Mouse (Mus musculus) forebrain, postnatal 0 days (tissue): ENCODE data around the gene Fxn. TPM values are rescaled to one million over a fixed set of nuclear protein-coding genes. Genes with fewer than 3 reads are reported as not detected.

Experiments
- ATAC-seq: fragments of 200-750 bp; cut with Nextera tagmentation; 2 replicates; pipeline ENCODE4 v1.8.0; 2017; ENCODE audit warnings: mild to moderate bottlenecking, moderate library complexity
- DNase-seq: peaks from one replicate; pipeline ENCODE4 v3.0.0-alpha.2; 2015
- H3K27ac ChIP-seq: fragments of 300-500 bp; sonication (generic); 2 replicates; pipeline ENCODE4 v1.5.1; 2014; ENCODE audit warnings: low read depth, mild to moderate bottlenecking, antibody characterized with exemption, low read length, moderate library complexity, mixed read lengths
- H3K27me3 ChIP-seq: fragments of 300-500 bp; sonication (generic); 2 replicates; pipeline ENCODE4 v1.6.1; 2014; ENCODE audit warnings: mild to moderate bottlenecking, low read length, mixed read lengths; ENCODE audit not compliant: insufficient read depth
- H3K36me3 ChIP-seq: fragments of 300-500 bp; sonication (generic); 2 replicates; pipeline ENCODE4 v1.6.1; 2014; ENCODE audit warnings: mild to moderate bottlenecking, moderate library complexity; ENCODE audit not compliant: insufficient read depth
- H3K4me1 ChIP-seq: fragments of 300-500 bp; sonication (generic); 2 replicates; pipeline ENCODE4 v1.6.1; 2014; ENCODE audit warnings: antibody characterized with exemption; ENCODE audit not compliant: insufficient read depth
- H3K4me2 ChIP-seq: fragments of 300-500 bp; sonication (generic); 2 replicates; pipeline ENCODE4 v1.6.1; 2014; ENCODE audit warnings: low read depth, mild to moderate bottlenecking, moderate library complexity
- H3K4me3 ChIP-seq: fragments of 300-500 bp; sonication (generic); 2 replicates; pipeline ENCODE4 v1.5.1; 2014; ENCODE audit warnings: low read depth, low read length, mixed read lengths
- H3K9ac ChIP-seq: fragments of 300-500 bp; sonication (generic); 2 replicates; pipeline ENCODE4 v1.6.1; 2014; ENCODE audit warnings: mild to moderate bottlenecking
- H3K9me3 ChIP-seq: fragments of 300-500 bp; sonication (generic); 2 replicates; pipeline ENCODE4 v1.6.1; 2016; ENCODE audit warnings: low read length
- CTCF ChIP-seq: sonication (generic); IDR thresholded peaks from 2 replicates; pipeline ENCODE4 v1.5.1; 2016; ENCODE audit warnings: antibody characterized with exemption, control low read depth, low read depth
- WGBS: fragments of 180-500 bp; shearing (Covaris S2); extraction: QIAGEN DNeasy Blood & Tissue Kit; methylation state at CpG from one replicate; pipeline ENCODE4 v1.1.7; 2014; 5-methylcytosine and 5-hydroxymethylcytosine counted together
- polyA plus RNA-seq: library from polyadenylated mRNA; unstranded; fragments of >200 nt; fragmentation: Nextera tagmentation; extraction: Ambion mirVana; gene quantifications from 2 replicates; pipeline ENCODE4 v1.2.1, GENCODE M21; 2015
- total RNA-seq: library from RNA; depleted of rRNA; stranded (reverse); fragments of >200 nt; gene quantifications from 2 replicates; pipeline ENCODE4 v1.2.3, GENCODE M21; 2014

Gene Fxn
- total and polyA plus RNA-seq, 2 experiments from 2014 or later, result 26.0 to 33.4 TPM

DNA sequence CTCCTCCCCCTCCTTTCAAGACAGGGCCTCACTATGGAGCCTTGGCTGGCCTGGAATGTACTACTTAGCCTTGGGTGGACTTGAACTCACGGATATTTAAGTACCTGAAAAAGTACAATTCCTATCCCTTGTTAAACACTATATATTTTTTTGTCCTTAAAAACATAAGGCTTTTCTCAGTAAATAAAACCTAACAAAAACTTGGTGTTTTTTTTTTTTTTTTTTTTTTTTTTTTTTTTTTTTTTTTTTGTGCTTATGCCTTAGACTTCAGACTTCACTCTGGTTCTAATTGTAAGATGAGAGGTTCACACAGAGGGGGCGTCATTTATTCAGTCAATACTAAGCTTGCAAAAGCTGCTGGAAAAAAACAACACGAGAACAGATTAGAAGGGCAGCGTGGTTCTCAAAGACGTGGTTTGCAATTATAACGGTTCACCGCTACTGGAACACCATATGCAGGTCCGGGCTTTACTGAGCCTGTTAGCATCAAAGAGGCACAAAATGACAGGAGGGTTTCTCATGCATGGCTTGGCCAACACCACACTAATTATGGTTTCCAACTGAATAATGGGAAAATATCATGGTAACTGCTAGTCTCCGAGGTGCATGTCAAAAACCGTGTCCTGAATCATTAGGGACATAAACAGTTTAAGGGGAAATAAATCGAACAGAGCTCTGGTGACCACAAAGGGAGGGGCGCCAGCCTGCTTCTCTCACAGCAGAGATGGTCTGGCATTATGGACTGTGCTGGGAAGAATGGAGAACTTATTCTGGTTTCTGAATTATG, 32.3 kb upstream of the Fxn start:
- 21% methylated on average over 12 of the region's 12 CpGs for WGBS
- Histone ChIP-seq H3K4me2 (no peak overlapping the region), H3K4me1 (peaks cover 21% of the 10 kb centered on the region), H3K27me3 (0 out of 2 replicates have a peak, but pooled peaks cover 3% of the 10 kb centered on the region), H3K9me3 (no peaks in the 10 kb centered on the region), H3K9ac (no peak overlapping the region), H3K4me3 (no peak overlapping the region), H3K27ac (no peak overlapping the region), H3K36me3 (no peaks in the 10 kb centered on the region)
- peak; percentile 51 for DNase-seq
- no peak for ATAC-seq
- no peak for TF ChIP-seq CTCF

DNA sequence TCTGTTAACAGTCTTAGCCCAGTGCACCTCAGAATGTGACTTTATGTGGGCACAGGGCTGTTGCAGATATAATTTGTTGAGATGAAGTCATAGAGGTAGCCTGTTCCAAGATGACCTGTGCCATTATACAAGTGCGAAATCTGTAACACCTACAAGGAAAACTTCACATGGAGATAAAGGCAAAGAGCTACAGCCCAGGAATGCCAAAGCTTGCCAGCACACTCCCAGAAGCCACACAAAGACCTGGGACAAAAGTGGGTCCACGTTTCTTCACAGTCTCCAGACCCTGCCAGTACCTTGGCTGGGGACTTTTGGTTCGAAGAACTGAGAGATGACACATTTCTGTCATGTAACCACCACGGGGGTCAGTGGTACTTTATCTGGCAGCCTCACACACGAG, 31.6 kb upstream of the Fxn start:
- 71% methylated on average over 5 of the region's 5 CpGs for WGBS
- ATAC-seq (no peak), DNase-seq (no peak)
- TF ChIP-seq CTCF, result no peak
- Histone ChIP-seq H3K27me3 (0 out of 2 replicates have a peak, but pooled peaks cover 3% of the 10 kb centered on the region), H3K9me3 (no peaks in the 10 kb centered on the region), H3K9ac (no peak overlapping the region), H3K4me3 (no peak overlapping the region), H3K36me3 (no peaks in the 10 kb centered on the region), H3K4me1 (peaks cover 16% of the 10 kb centered on the region), H3K27ac (no peak overlapping the region), H3K4me2 (no peak overlapping the region)

DNA sequence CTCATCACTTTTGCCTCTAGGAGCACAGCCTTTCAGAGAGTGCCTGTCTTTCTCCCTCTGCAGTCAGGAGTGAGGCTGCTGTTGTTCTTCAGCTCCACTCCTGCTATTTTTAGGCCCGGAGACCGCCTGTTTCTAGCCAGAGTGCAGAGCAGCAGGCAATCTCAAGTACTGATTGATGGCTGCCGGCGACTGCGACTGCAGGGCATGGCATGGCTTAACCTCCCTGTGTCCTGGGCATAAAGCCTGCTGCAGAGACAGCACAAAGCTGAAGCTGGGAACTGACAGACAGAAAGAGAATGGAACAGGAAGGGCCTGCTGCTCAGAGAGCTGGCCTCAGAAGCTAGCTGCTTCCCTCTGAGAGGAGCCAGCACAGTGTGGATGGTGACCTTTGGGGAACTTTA, 27.9 kb upstream of the Fxn start:
- H3K9ac ChIP-seq, result no peak overlapping the region
- DNase-seq, result peak; percentile 42
- no peak for TF ChIP-seq CTCF
- 7% methylated on average over 5 of the region's 5 CpGs for WGBS
- H3K36me3 ChIP-seq, result no peaks in the 10 kb centered on the region
- H3K27ac ChIP-seq, result peak overlapping the region; percentile 57
- H3K4me1 ChIP-seq, result peaks cover 10% of the 10 kb centered on the region; the same call in 1 of the 2 replicates
- ATAC-seq, result peak; percentile 85
- H3K9me3 ChIP-seq, result no peaks in the 10 kb centered on the region
- H3K4me2 ChIP-seq, result no peak overlapping the region
- no peaks in the 10 kb centered on the region for H3K27me3 ChIP-seq
- no peak overlapping the region for H3K4me3 ChIP-seq

DNA sequence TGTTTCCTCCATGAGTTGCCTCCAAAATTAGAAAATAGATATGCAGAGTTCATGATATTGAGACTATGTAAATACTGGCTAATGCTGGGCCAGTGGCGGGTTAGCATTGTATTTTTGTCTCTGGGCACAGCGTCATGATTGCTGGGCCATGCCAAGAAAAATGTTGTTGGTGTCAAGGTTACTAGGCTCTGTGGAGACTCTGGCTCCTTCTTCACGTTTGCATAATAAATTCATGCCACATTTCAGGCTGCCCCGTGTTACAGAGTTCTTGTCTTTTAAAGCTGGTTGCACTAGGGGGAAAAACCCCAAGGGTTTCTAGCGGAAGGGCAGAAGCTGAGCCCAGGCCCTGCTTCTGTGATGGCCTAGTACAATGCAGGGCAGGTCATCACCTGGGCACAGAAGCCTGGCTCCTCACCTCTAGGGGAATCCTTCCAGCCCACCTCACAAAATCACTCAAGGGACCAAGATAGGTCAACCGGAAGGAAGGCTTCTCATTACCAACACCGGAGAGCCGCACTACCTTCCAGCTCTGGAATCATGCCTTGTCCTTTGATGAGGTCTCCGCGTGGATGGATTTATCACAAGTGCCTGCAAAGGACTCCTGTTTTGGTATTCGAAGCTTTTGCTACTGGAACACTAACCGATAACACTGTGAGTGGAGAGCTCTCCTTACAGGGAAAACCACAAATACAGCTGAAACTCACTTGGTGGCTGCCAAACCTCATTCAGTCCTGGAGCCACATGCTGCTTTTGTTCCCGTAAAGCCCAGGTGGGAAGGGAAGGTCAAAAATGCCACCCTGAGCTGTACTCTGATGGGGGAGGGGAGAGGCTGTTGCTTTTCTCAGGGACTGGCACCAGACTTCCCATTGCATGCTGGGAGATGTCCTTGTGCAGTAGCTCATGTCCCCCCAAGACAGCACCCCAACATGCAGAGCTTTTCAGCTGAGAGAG, 27.1 kb upstream of the Fxn start:
- 57% methylated on average over 13 of the region's 13 CpGs for WGBS
- Histone ChIP-seq H3K9ac (no peak overlapping the region), H3K9me3 (no peaks in the 10 kb centered on the region), H3K4me1 (peaks cover 10% of the 10 kb centered on the region; the same call in 1 of the 2 replicates), H3K4me2 (no peak overlapping the region), H3K36me3 (no peaks in the 10 kb centered on the region), H3K27ac (peak overlapping the region; percentile 57), H3K27me3 (no peaks in the 10 kb centered on the region), H3K4me3 (no peak overlapping the region)
- DNase-seq (no peak), ATAC-seq (no peak)
- TF ChIP-seq CTCF, result no peak

DNA sequence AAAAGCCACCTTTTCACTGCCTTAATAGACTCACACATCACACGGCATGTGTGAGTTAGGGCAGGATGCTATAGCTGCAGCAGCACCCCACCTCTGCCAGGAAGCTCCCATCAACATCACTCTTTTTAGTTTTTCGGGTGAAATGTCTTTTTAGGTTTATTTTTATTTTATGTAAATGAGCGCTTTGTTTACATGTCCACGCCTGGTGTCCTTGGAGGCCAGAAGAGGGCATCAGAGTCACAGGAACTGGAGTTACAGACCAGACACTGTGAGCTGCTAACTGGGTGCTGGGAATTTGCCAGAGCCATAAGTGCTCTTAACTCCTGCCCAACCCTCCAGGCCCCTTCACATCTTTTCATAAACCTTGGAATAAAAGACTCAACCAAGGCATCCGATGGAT, 25.9 kb upstream of the Fxn start:
- WGBS, result 87% methylated on average over 5 of the region's 5 CpGs
- Histone ChIP-seq H3K4me1 (peaks cover 10% of the 10 kb centered on the region; the same call in 1 of the 2 replicates), H3K36me3 (no peaks in the 10 kb centered on the region), H3K4me2 (no peak overlapping the region), H3K9me3 (no peaks in the 10 kb centered on the region), H3K27ac (no peak overlapping the region), H3K27me3 (no peaks in the 10 kb centered on the region), H3K4me3 (no peak overlapping the region), H3K9ac (no peak overlapping the region)
- DNase-seq (no peak), ATAC-seq (no peak)
- no peak for TF ChIP-seq CTCF

DNA sequence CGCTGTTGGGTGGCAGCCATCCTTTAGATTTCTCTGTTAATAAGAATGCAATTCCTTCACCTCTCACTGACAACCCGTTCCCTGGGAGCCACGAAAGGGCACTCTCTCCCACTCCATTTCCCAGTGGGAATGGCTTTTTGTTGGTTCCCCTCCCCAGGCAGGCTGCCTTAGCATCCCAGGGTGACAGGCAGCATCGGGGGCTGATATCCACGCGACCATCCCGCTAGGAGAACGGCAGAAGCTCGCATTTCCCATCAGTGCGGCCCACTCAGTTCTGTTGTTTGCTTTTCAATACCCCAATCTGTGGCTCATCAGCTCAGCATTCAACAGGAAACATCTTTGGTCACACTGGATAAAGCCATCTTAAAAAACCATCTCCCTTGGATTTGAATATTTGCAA, 21.8 kb upstream of the Fxn start:
- no peaks in the 10 kb centered on the region for H3K36me3 ChIP-seq
- H3K27ac ChIP-seq, result no peak overlapping the region
- ATAC-seq (no peak), DNase-seq (no peak)
- no peaks in the 10 kb centered on the region for H3K9me3 ChIP-seq
- H3K27me3 ChIP-seq, result no peaks in the 10 kb centered on the region
- no peak overlapping the region for H3K9ac ChIP-seq
- 40% methylated on average over 10 of the region's 10 CpGs for WGBS
- TF ChIP-seq CTCF, result no peak
- no peak overlapping the region for H3K4me3 ChIP-seq
- no peaks in the 10 kb centered on the region for H3K4me1 ChIP-seq
- no peak overlapping the region for H3K4me2 ChIP-seq

DNA sequence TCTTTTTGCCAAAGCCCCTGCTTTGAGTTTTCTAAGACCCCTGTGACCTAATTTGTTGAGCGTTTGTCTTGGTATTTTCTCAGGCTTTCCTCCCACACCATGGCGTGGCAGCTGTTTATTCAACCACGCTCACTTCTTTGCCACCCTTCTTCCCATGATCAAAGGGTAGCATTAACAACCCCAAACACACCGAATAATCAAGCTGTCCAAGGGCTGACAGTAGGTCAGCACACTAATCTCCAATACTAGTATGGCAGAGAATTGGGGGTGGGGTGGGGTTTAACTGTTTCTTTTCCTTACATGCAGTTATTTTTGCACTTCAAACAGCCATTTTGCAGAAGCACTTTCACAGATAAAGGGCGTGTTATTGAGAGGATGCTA, 21.4 kb upstream of the Fxn start:
- no peaks in the 10 kb centered on the region for H3K9me3 ChIP-seq
- H3K36me3 ChIP-seq, result no peaks in the 10 kb centered on the region
- no peak for TF ChIP-seq CTCF
- no peak overlapping the region for H3K9ac ChIP-seq
- WGBS, result 14% methylated on average over 5 of the region's 5 CpGs
- DNase-seq (no peak), ATAC-seq (no peak)
- no peaks in the 10 kb centered on the region for H3K4me1 ChIP-seq
- no peak overlapping the region for H3K4me3 ChIP-seq
- no peak overlapping the region for H3K27ac ChIP-seq
- 0 out of 2 replicates have a peak overlapping the region, but pooled peaks have one; percentile 37 for H3K4me2 ChIP-seq
- H3K27me3 ChIP-seq, result no peaks in the 10 kb centered on the region
